Mouse (Mus musculus) ES-Bruce4 (cell line): Measurements from ENCODE around the gene Nacc2.

Source experiments
- EP300 ChIP-seq: IDR thresholded peaks from 2 replicates; pipeline ENCODE4 v1.6.1; 2011; ENCODE audit warnings: low read depth, low read length; ENCODE audit not compliant: insufficient read depth
- POLR2A ChIP-seq: IDR thresholded peaks from one replicate; pipeline ENCODE4 v1.8.1; 2011; ENCODE audit warnings: low read length; ENCODE audit not compliant: insufficient read depth

- TF ChIP-seq POLR2A (no peak), EP300 (no peak)
Observed at GRCm38 (mm10) chr2:26141893-26142635, 19.0 kb upstream of the Nacc2 start.
